Mouse (Mus musculus) left cerebral cortex, adult 2 months (tissue): Measurements from ENCODE around the gene Olfr1418. TPM values are rescaled to one million over a fixed set of nuclear protein-coding genes. Genes with fewer than 3 reads are reported as not detected.

Experiments
- DNase-seq, 2 experiments: peaks; one replicate each; pipeline ENCODE4 v3.0.0; 2021 to 2022; ENCODE audit warnings: low spot score in 2 of 2, mixed read lengths in 1 of 2; ENCODE audit errors: extremely low spot score in 1 of 2
- H3K27ac ChIP-seq: fragments of 200-600 bp; 2 replicates; pipeline ENCODE4 v1.8.1; 2022
- H3K4me3 ChIP-seq: fragments of 200-600 bp; 2 replicates; pipeline ENCODE4 v1.8.1; 2022
- CTCF ChIP-seq: fragments of 200-600 bp; IDR thresholded peaks from 2 replicates; pipeline ENCODE4 v1.8.1; 2022; ENCODE audit warnings: antibody characterized with exemption, mild to moderate bottlenecking, moderate library complexity
- intact Hi-C: fragments of 180-260 bp; cut with DNase I; formaldehyde crosslinking; loops from one replicate; pipeline ENCODE4 v1.15.1; 2025
- total RNA-seq, 2 experiments: library from RNA; stranded (reverse); gene quantifications; 2 replicates each; pipeline ENCODE4 v1.2.3; 2021

Gene Olfr1418
- total RNA-seq, 2 experiments from 2014 or later = not detected

DNA sequence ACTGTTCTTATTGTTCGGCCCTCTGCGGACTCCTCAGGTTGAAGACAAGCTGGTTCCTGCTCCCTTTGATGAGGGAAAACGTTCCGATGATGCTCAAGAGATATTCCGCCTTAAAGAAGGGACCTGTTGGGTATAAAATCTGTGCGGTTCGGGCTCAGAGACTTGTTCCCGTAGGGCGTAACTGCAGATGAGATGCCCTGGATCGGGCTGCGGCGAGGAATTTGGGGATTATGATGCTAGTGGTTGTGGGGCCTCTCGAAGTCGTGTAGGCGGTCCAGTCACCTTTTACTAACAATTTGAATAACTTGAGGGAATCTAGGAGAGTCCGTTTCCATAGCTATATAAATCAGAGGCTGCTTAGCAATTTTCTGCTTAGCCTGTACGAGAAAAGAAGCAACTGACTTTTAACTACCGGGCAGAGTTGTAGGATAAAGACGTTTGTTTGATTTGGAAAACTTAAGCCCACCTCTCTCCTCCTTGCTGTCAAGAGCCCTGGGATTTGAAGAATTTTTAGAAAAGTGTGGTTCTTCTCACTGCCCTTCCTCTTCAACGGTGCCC, 41.6 kb downstream of the Olfr1418 start, which contains the start of gene Stx3:
Gene Stx3, minus strand, starts transcription at position 261 of the 558 bp plus-strand sequence.
- no peak for DNase-seq
- peak within 1 kb of the TSS; percentile 87 for H3K4me3 ChIP-seq
- peak within 1 kb of the TSS; percentile 89 for H3K27ac ChIP-seq
- no peak for TF ChIP-seq CTCF
- intact Hi-C loops = loop anchor here (2.0 to 5.0 kb wide), 2 partner anchors 42 to 193 kb away; no protein-coding TSS in a partner anchor

DNA sequence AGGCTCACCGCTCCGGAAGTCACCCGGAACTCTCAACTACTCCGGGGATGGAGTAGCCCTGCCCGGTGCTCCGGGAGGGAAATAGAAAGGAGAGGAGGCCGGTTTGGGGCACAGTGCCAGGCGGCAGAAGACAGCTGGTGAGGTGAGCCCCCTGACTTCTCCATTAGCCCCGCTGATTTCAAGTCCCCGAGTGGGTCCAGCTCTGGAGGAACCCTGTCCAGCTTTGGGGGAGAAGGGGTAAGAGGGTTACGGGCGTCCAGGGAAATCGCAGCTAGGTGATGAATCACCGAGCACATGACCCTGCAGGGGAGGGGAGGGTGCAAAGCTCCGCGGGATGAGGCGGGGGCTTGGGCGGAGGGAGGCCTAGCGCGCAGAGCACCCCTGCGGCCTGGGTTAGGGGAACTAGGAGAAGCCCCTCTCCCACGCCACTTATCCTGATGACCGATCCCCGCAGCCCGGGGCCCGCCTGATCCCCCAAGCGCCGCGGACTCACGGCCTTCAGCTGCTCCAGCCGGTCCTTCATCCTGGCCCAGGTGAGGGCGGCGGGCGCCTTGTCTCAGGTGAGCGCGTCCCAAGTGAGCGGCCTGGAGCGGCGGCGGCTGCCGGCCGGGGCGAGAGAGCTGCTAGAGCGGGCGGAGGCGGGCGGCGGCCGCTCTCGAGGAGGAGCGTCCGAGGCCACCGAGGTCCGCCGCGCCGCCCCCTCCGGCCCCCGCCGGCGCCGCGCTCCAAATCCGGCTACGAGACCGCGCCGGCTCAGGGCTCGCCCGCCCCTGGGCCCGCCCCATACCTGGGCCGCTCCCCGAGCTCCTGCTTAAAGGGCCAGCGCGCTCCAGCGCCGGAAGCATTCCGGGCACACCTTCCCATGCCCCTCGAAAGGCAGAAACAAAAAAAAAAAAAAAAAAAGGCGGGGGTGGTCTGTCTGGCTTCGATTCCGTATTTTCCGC, 42.4 kb downstream of the Olfr1418 start:
- intact Hi-C loops = loop anchor here (1.0 to 5.0 kb wide), 3 partner anchors 42 to 194 kb away; partner anchors contain the start of gene Patl1
- H3K4me3 ChIP-seq = peak overlapping the region; percentile 87
- DNase-seq = peak; percentile 55 to 70
- TF ChIP-seq CTCF = no peak
- H3K27ac ChIP-seq = peak overlapping the region; percentile 89

DNA sequence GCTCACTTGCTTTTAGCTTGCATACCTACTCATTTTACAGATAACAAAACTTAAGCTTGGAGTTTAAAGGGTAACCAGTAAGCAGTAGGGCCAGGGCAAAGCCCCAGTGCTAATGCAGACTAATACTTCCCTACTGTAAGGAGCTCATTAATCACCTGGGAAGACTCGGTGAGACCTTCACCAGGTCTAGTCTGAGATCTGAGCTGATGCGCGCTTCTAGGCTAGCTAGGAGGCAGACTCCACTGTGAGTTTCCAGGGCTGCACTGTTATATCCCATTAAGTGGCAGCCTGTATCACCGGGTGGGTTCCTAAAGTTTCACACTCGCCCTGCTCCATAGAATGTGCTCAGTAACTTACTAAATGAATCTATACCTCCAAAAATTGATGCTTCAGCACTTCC, 43.3 kb downstream of the Olfr1418 start:
- intact Hi-C loops = loop anchor here (5.0 kb wide), 1 partner anchor 195 kb away; no protein-coding TSS in a partner anchor
- H3K4me3 ChIP-seq = peak overlapping the region; percentile 87
- DNase-seq = no peak
- no peak for TF ChIP-seq CTCF
- H3K27ac ChIP-seq = peak overlapping the region; percentile 89; the same call in 1 of the 2 replicates

DNA sequence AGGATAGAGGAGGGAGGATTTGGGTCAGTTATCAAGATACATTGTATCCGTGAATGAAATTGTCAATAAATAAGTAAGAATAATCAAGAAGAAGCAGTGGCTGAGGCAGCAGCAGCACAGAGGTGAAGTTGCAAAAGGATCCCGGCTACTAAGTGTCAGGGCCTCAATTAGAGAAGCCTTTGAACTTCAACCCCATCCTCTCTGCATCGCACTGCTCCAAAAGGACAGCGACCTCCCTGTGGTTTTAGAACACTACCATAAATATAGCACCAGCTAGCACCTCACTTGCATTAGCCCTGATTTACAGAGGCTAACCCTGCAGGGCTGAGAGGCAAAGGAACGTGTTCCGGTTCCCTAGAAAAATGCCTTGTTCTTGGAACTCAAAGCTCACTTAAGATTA, 44.2 kb downstream of the Olfr1418 start:
- DNase-seq = no peak
- no peak overlapping the region for H3K27ac ChIP-seq
- no peak overlapping the region for H3K4me3 ChIP-seq
- TF ChIP-seq CTCF = no peak
- intact Hi-C loops = loop anchor here (5.0 kb wide), 1 partner anchor 196 kb away; no protein-coding TSS in a partner anchor

DNA sequence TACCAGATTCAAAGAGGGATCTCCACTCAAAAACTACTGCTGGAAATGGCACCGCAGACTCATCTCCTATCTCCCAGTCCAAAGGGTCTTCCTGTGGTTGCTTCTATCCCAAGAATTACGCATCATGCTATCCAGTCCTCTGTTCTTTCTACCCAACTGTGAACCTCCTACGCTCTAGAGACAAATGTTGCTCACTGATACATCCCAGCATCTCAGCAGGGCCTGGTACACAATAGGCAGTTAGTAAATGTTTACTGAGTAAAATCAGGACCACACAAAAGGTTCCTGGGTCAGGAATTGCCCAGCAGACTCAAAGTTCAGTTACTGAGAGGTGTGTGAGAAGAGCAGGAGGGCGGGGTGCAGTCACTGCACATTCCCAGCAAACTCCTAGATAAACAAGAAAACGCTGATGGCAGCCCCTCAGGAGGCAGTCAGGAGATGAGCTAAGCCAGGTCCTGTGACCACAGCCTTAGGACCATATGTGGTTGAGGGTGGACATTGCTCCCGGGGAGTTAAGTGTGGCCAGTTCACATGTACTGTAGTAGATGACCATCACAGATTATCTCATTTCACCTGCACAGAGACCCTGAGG, 46.0 kb downstream of the Olfr1418 start:
- DNase-seq = no peak
- H3K4me3 ChIP-seq = no peak overlapping the region
- no peak overlapping the region for H3K27ac ChIP-seq
- intact Hi-C loops = loop anchor here (5.0 kb wide), 1 partner anchor 197 kb away; no protein-coding TSS in a partner anchor
- TF ChIP-seq CTCF = no peak

DNA sequence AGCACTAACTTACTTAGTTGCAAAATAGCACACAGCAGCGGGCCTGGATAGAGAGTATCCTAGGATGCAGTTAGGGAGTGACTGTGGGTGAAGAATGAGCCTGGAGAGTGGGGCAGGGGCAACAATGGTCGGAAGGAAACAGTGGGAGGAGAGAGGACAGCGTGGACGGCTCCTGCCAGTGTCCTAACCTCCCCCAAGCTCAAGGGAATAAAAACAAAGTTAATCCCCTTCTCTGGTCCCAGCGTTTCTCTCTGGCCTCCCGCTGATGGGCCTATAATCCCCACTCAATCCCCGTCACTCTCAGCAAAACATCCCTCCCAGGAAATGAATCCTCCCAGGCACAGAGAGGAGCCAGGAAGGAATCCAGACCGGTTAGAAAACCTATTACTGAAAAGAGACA, 47.2 kb downstream of the Olfr1418 start:
- TF ChIP-seq CTCF = no peak
- Histone ChIP-seq H3K4me3 (no peak overlapping the region), H3K27ac (no peak overlapping the region)
- DNase-seq = no peak
- intact Hi-C loops = no loop called here

DNA sequence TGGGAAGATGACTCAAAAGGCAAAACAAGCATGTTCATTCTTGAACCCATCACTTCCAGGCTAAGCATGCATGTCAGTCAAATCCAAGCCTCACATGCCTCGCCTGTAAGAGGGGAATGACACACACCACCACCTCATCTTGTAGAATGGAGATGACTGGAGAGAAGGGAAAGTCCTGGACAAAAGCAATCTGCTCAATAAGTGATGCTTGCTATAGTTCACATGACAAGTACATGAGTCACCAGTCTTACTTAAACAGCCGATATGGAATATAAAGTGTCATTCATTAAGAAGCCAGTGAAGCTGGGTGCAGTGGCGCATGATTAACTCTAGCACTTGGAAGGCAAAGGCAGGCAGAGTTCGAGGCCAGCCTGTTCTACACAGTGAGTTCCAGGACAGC, 47.7 kb downstream of the Olfr1418 start:
- no peak overlapping the region for H3K4me3 ChIP-seq
- intact Hi-C loops = no loop called here
- H3K27ac ChIP-seq = no peak overlapping the region
- no peak for DNase-seq
- TF ChIP-seq CTCF = no peak

DNA sequence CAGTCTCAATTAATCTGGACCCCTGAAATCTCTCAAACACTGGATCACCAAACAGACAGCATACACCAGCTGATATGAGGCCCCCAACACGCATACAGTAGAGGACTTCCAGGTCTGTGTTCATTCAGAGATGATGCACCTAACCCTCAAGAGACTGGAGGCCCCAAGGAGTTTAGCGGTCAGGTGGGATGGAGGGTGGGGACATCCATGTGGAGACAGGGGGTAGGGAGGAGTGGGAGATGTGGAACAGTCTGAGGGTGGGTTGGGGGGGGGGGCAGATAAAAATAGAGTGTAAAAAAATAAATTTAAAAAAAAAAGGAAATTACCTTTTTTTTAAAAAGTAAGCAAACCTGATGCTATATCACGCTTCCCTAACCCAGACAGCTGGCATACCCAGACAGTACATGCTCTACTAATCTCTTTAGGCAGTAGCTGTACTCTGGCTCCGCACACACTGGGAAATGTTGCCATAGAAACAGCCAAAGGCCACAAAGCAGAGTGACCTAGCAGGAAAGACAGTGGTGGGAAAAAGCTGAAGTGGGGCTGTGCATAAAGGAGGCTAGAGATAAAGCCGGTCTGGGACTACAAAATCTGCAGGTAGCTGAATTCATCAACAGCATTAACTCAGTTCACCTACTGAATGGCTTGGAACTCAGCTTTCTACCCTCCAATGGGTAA, 49.0 kb downstream of the Olfr1418 start:
- intact Hi-C loops = no loop called here
- no peak for TF ChIP-seq CTCF
- no peak for DNase-seq
- H3K27ac ChIP-seq = no peak overlapping the region
- H3K4me3 ChIP-seq = no peak overlapping the region

DNA sequence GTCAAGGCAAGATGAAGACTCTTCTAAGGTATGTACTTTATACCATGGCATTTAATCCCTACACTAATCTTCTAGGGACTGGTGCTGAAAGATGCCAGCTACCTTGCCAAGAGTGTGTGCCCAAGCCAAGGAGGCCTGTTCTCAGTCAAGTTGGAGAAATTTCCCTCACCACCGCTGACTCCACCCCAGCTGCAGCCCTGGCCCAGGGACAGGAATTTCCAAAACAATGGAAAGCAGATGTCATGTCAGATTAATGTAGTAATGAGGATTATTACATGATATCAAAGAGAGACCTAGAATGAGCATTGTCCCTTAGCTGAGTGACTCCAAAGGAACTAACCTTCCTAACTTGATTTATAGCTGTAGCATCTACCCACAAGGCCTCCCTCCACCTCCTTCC, 50.0 kb downstream of the Olfr1418 start:
- no peak for TF ChIP-seq CTCF
- no peak overlapping the region; the same call in 1 of the 2 replicates for H3K27ac ChIP-seq
- no peak overlapping the region for H3K4me3 ChIP-seq
- no peak for DNase-seq
- intact Hi-C loops = no loop called here

DNA sequence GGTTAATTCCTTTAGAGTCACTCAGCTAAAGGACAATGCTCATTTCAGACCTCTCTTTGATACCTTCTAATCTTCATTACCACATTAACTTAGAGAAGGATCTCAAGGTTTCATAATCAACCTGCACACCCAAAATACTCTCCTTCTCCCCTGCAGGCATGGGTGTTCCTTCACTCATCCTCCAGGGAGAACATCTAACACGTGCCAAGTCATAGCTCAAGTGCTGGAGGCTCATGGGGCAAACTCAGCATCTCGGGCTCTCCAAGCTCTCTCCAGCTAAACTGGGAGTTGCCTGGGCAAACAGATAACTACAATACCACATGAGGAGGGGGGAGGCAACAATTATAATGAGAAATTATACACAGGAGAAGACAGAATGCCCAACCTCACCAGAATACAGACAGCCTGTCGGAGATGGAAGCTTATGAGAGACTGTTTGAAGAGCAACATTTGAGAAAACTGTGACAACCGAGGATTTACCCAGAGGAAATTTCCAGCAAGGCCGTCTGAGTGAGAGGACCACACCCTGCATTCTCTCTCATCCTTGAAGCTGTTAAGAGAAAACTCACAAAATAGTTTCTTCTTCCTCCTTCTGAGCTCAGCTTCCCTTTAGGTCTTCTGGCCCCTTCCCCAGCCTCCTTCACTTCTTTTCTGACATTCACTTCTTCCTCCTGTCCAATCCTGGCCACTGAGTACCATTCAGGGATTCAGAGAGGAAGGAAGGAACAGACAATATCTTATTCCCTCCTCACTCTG, 50.7 kb downstream of the Olfr1418 start:
- intact Hi-C loops = no loop called here
- Histone ChIP-seq H3K27ac (no peak overlapping the region; the same call in 1 of the 2 replicates), H3K4me3 (no peak overlapping the region)
- TF ChIP-seq CTCF = no peak
- DNase-seq = no peak

DNA sequence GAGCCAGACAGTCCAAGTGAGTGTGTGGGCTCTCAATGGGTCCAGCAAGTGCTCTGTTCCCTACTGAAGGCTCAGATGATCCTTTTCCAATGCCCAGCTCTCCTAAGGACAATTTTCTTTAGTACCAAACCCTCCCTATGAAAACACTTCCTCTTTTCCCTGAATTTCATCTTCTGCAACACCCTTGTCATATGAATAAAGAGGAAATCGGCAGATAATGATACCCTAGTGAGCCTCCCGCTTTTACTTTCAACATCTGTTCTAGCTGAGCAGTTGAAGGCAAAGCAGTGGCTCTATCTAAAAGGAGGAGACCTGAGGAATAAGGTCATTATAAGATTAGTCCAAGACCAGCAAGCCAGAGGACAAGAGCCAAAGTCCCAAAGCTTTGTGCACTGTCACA, 52.4 kb downstream of the Olfr1418 start:
- Histone ChIP-seq H3K4me3 (no peak overlapping the region), H3K27ac (no peak overlapping the region)
- no peak for DNase-seq
- no peak for TF ChIP-seq CTCF
- intact Hi-C loops = no loop called here
